8 mouse cellular contexts compared by ENCODE assay signal in the genomic region with DNA sequence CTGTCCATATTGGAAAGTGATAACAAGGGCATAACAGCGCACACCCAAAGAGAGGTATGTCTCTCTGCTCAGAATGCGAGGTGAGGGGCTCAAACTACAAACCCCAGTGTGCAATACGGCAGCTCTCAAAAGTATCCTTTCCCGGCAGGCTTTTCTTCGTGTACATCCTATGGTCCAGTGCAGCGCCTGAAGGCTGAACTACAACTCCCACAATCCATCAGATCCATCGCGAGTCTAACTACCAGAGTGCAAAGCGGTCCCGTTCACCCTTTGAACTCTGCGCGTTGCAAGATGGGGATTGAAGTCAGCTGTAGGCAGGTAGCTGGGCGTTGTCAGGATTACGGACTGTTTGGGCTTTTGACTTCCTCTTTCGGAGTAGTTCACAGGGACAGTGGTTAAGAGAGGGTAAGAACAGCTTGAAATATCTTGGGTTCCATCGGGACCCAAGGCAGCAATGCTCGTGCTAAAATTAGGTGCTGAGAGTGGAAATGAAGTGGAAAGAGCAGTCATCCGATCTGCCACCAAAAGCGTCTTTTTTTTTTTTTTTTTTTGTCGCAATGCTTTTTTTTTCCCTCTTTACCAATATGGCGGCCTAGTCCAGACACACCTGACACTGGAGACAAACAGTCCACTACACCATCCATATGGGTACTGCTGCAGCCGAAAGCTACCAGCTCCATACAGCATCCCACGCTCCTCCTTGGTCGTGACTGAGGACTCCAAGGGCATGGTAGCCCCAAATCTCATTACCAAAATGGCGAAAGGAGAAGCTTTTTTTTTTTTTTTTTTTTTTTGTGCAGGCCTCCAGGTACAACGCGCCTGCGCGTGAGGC. TPM values are rescaled to one million over a fixed set of nuclear protein-coding genes. Genes with fewer than 3 reads are reported as not detected.
A peak's percentile ranks its signal among the peaks of the same experiment; 100 is the strongest.
DNase-seq lines count a peak whose midpoint lies in the region; ATAC-seq lines count a peak whose summit lies in the region.

No protein-coding gene starts in this region.

- peaks cover 37% of the 10 kb centered on the region for H3K79me2 ChIP-seq in macrophage (ENCODE audit: inconsistent target)

- peak overlapping the region; percentile 73 for H3K9ac ChIP-seq in hindbrain, embryonic 16.5 days (ENCODE audit: low read depth, low read length)

- peaks cover 16% of the 10 kb centered on the region for H3K4me1 ChIP-seq in hindbrain, embryonic 16.5 days (ENCODE audit: control insufficient read depth, insufficient read depth, low read depth, low read length)

- DNase-seq in ZHBTc4 (ENCODE audit: low read depth, low spot score) = peak; percentile 99
- DNase-seq in cerebellum, postnatal 4 days (ENCODE audit: low spot score in 2 of 2) = peak; percentile 64 to 86
- peak; percentile 97 for DNase-seq in gastrocnemius, adult 18-20 months (ENCODE audit: low spot score)
- DNase-seq in left cerebral cortex, adult 18-20 months (ENCODE audit: low spot score in 2 of 2) = peak; percentile 93 to 95
- DNase-seq in right cerebral cortex, adult 18-20 months = peak; percentile 99
- peak; percentile 70 for DNase-seq in urinary bladder, postnatal 25 days (ENCODE audit: low spot score)

- under 1% methylated on average over 29 of the region's 29 CpGs for WGBS in hindbrain, embryonic 16.5 days
- 1% methylated on average over 25 of the region's 29 CpGs for WGBS in macrophage (ENCODE audit: missing documents)

- H3K4me2 ChIP-seq in hindbrain, embryonic 16.5 days (ENCODE audit: low read length) = peak overlapping the region; percentile 67

- peaks cover 4% of the 10 kb centered on the region; the same call in 1 of the 2 replicates for H3K27me3 ChIP-seq in hindbrain, embryonic 16.5 days (replicated peaks; ENCODE audit: control insufficient read depth, insufficient read depth, low read length)

- H3K27ac ChIP-seq in hindbrain, embryonic 16.5 days (ENCODE audit: low read depth, low read length) = peak overlapping the region; percentile 98
- peak overlapping the region; percentile 93 for H3K27ac ChIP-seq in macrophage

- peak overlapping the region; percentile 92 for H3K4me3 ChIP-seq in hindbrain, embryonic 16.5 days (ENCODE audit: low read length)
- peak overlapping the region; percentile 50 for H3K4me3 ChIP-seq in macrophage (ENCODE audit: inconsistent target)

- H3K9me3 ChIP-seq in hindbrain, embryonic 16.5 days (ENCODE audit: control insufficient read depth, low read length) = no peaks in the 10 kb centered on the region

- peak; percentile 92 for ATAC-seq in hindbrain, embryonic 16.5 days

- H3K36me3 ChIP-seq in hindbrain, embryonic 16.5 days (ENCODE audit: control insufficient read depth, insufficient read depth, low read length) = peaks cover 11% of the 10 kb centered on the region
- 0 out of 2 replicates have a peak, but pooled peaks cover 6% of the 10 kb centered on the region for H3K36me3 ChIP-seq in macrophage (ENCODE audit: inconsistent target)

RNA-seq across cellular contexts. Expression of gene Phf12, which starts 0.7 kb away (rescaled TPM):
- total RNA-seq in gastrocnemius, adult 18-20 months (2021) = 10 to 100 TPM; 13.9 to 14.3 TPM
- 11.8 and 12.5 TPM in 2 replicates for polyA plus RNA-seq in hindbrain, embryonic 16.5 days (2015; fragmentation: Nextera tagmentation; extraction: Ambion mirVana)
- 10 to 100 TPM; 51.6 to 54.0 TPM for total RNA-seq in left cerebral cortex, adult 18-20 months (2021)
- total RNA-seq in macrophage (2018; cell fraction: chromatin; rRNA removed) = 100 to 1,000 TPM in 19 of 26 experiments, 10 to 100 TPM in 7; 44.2 to 268 (median 161) TPM
- total RNA-seq in macrophage (2018; cell fraction: cytosol; rRNA removed) = 10 to 100 TPM in 24 of 26 experiments, 1 to 10 TPM in 2; 8.8 to 48.0 (median 30.4) TPM
- total RNA-seq in macrophage (2018; cell fraction: nucleus; rRNA removed) = 100 to 1,000 TPM in 14 of 26 experiments, 10 to 100 TPM in 12; 25.7 to 135 (median 107) TPM
- polyA plus RNA-seq in macrophage (2018) = 22.0 to 26.4 TPM (median 26.0 TPM) in 3 replicates

RNA-seq across cellular contexts. Expression of gene Dhrs13, which starts 50.3 kb away (rescaled TPM):
- total RNA-seq in gastrocnemius, adult 18-20 months (2021) = under 1 TPM; 0.80 to 0.97 TPM
- 49.2 and 54.5 TPM in 2 replicates for polyA plus RNA-seq in hindbrain, embryonic 16.5 days (2015; fragmentation: Nextera tagmentation; extraction: Ambion mirVana)
- 1 to 10 TPM; 5.1 to 6.9 TPM for total RNA-seq in left cerebral cortex, adult 18-20 months (2021)
- total RNA-seq in macrophage (2018; cell fraction: chromatin; rRNA removed) = 1 to 10 TPM in 8 of 26 experiments, under 1 TPM in 8, not detected in 10; 0.60 to 1.3 (median 0.99) TPM
- 1 to 10 TPM in 18 of 26 experiments, under 1 TPM in 8; 0.53 to 1.8 (median 1.3) TPM for total RNA-seq in macrophage (2018; cell fraction: cytosol; rRNA removed)
- total RNA-seq in macrophage (2018; cell fraction: nucleus; rRNA removed) = 1 to 10 TPM in 17 of 26 experiments, under 1 TPM in 8, not detected in 1; 0.52 to 9.5 (median 1.2) TPM
- polyA plus RNA-seq in macrophage (2018) = 0.70 to 7.4 TPM (median 1.6 TPM) in 3 replicates

RNA-seq across cellular contexts. Expression of gene Sez6, which starts 51.2 kb away (rescaled TPM):
- total RNA-seq in gastrocnemius, adult 18-20 months (2021) = under 1 TPM; 0.12 to 0.16 TPM
- 132 and 156 TPM in 2 replicates for polyA plus RNA-seq in hindbrain, embryonic 16.5 days (2015; fragmentation: Nextera tagmentation; extraction: Ambion mirVana)
- 100 to 1,000 TPM; 145 to 154 TPM for total RNA-seq in left cerebral cortex, adult 18-20 months (2021)
- not detected for total RNA-seq in macrophage (2018; cell fraction: chromatin; rRNA removed)
- total RNA-seq in macrophage (2018; cell fraction: cytosol; rRNA removed) = not detected
- total RNA-seq in macrophage (2018; cell fraction: nucleus; rRNA removed) = not detected
- not detected in 3 replicates for polyA plus RNA-seq in macrophage (2018)

RNA-seq across cellular contexts. Expression of gene Flot2, which starts 55.9 kb away (rescaled TPM):
- 10 to 100 TPM; 45.6 to 49.1 TPM for total RNA-seq in gastrocnemius, adult 18-20 months (2021)
- polyA plus RNA-seq in hindbrain, embryonic 16.5 days (2015; fragmentation: Nextera tagmentation; extraction: Ambion mirVana) = 124 and 126 TPM in 2 replicates
- 10 to 100 TPM; 93.0 to 93.2 TPM for total RNA-seq in left cerebral cortex, adult 18-20 months (2021)
- total RNA-seq in macrophage (2018; cell fraction: chromatin; rRNA removed) = 10 to 100 TPM in 23 of 26 experiments, 1 to 10 TPM in 3; 5.1 to 51.8 (median 23.2) TPM
- 10 to 100 TPM; 36.4 to 58.5 (median 45.7) TPM for total RNA-seq in macrophage (2018; cell fraction: cytosol; rRNA removed)
- total RNA-seq in macrophage (2018; cell fraction: nucleus; rRNA removed) = 10 to 100 TPM; 14.3 to 50.3 (median 29.7) TPM
- 38.5 to 68.4 TPM (median 40.1 TPM) in 3 replicates for polyA plus RNA-seq in macrophage (2018)

Comparison
In these comparisons a context has a peak if more than half of its experiments do, and no peak if none do; other contexts are left out.
1. Peak in every context shown above with its lines: DNase-seq, ATAC-seq, H3K4me3 ChIP-seq and H3K27ac ChIP-seq.
2. RNA of gene Sez6, which starts 51.2 kb away (total RNA-seq): 145 to 154 TPM in left cerebral cortex, adult 18-20 months; 0.12 to 0.16 TPM in gastrocnemius, adult 18-20 months; every median in the first group is over 100 times any median in the second.